Mouse (Mus musculus) B cell, adult 2 months (primary cell): ENCODE measurements at regions not wholly inside any gene's neighbourhood (a gene's known extent, or its start where the extent isn't known, plus 50 kb on each side); places are given as distances from the start of the nearest gene placed in this dataset.

Experiments used
- DNase-seq, 2 experiments: peaks; one replicate each; pipeline ENCODE4 v3.0.0; 2022

DNA sequence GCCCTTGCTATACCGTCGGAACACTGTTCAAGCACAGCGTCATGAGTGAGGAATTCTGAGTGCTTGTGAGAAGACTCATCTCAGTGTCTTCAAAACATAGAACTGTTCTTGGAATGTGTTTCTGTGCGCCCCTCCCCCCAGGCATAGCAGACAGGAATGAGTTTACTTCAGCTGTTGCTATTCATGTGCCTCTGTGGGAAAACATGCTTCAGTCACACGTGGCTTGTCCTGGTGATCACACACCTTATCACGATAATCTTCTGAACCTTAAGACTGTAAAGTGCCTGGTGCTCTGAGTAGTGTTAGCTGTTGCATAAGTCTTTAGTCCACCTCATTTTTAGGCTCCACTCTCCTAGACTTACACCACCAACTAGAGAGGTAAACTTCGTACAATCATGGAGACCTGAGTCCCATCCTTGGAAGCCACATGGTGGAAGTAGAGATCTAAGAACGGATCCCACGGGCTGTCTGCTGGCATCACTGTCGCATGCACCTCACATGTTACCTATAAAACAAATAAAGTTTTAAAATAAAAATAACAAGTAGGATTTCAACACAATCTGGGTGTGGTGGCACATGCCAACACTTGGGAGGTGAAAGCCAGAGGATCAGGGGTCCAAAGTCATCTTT is 1143.8 kb downstream of the 4930447A16Rik start:
- no peak for DNase-seq

- no peak for DNase-seq
Observed at GRCm38 (mm10) chr15:38570144-38570543, 1144.8 kb downstream of the 4930447A16Rik start.

DNA sequence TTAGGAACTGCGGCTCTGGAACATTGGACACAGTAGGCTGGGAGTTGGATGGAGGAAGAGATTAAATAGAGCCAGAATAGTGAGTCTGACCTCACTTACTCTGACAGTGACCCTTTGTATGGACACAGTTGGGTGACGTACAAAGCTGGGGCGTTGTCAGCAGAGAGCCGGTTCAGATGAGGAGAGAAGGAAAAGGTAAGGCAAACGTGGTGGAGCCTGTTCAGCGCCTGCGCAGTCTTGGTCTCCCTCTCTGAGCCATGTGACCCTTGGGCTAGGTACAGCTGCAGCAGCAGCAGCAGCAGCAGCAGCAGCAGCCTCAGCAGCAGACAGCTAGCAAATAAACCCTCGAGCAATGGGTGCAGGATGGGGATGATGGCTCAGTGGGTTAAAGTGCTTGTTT is 1145.4 kb downstream of the 4930447A16Rik start:
- DNase-seq, result no peak

GRCm38 (mm10) chr15:38572652-38573051 is 1147.3 kb downstream of the 4930447A16Rik start:
- DNase-seq, result no peak

DNA sequence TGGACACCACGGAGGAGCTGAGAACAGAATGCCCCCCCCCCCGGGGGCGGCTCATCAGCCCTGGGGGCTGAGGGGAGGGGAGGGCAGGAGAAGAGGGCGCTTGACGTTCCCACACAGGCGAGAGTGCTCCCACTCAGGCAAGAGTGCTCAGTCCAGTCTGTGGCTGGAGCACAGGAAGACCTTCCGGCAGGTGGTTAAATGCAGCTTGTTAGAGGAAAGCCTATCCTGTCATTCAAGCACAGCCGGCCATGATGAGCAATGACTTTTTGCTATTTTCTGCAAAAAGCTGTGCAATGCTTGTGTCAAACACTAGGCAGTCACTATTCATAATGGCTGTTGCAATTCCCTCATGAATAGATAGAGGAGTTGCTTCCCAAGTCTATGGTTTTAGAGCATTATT is 1149.1 kb downstream of the 4930447A16Rik start:
- no peak for DNase-seq

DNA sequence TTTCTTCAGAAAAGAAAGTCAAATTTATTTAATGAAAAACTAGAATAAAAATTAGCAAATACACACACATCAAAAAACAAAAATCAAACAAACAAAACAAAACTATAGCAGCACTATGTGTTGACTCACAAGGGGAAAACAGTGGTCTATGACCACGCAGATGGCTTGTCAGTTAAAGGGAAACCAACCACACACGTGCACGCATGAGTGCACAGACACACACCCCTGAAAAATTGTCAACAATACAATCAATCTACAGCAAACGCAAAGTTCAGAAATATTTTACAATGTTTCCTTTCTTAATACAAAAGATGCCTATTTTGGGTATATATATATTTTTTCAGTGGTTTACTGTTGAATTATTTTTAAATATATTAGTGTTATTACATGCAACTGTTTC is 1149.9 kb downstream of the 4930447A16Rik start:
- peak in 1 of 2 experiments; percentile 12 for DNase-seq

GRCm38 (mm10) chr15:38577691-38578090 is 1152.3 kb downstream of the 4930447A16Rik start:
- no peak for DNase-seq

DNA sequence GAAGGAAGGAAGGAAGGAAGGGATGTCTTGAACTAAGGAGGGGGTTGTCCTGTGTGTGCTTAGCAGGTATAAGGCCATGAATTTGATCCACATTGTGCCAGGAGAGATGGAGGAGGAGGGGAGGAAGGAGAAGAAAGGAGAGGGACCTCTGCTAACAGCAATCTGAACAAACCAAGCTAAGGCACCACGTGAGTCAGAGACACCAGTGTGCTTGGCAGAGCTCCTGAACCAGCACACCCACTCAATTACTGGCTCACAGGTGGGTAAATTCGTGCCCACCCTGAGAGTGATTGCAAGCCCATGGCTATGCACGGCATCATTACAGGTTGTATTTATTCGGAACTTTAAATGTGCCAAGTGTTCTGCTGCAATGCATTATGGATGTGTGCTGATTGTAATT is 1154.1 kb downstream of the 4930447A16Rik start:
- DNase-seq, result no peak

GRCm38 (mm10) chr15:38583500-38583899 is 1158.1 kb downstream of the 4930447A16Rik start:
- DNase-seq, result no peak

- no peak for DNase-seq
Observed at GRCm38 (mm10) chr15:38584425-38584824, 1159.1 kb downstream of the 4930447A16Rik start.

GRCm38 (mm10) chr15:38585610-38586009 is 1160.3 kb downstream of the 4930447A16Rik start:
- DNase-seq, result no peak

GRCm38 (mm10) chr15:38586594-38586993 is 1161.2 kb downstream of the 4930447A16Rik start:
- no peak for DNase-seq

- no peak for DNase-seq
Observed at GRCm38 (mm10) chr15:38588268-38588667, 1162.9 kb downstream of the 4930447A16Rik start.

DNA sequence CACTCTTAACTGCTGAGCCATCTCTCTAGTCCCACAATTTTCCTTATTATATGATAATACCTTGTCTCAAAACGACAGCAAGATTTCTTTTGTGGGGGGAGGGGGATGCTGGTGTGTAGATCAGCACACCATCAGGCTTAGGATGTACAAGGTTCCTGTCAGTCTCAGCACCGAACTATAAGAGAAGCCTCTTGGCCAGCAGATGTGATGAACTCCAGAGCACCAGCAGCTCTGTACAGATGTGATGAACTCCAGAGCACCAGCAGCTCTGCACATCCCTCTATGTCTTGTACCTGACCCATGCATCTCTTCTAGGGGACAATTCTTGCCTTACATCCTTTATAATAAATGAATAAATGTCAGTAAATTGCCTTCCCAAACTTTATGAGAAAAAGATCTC is 1163.7 kb downstream of the 4930447A16Rik start:
- DNase-seq, result no peak

- no peak for DNase-seq
Observed at GRCm38 (mm10) chr15:38589675-38590074, 1164.3 kb downstream of the 4930447A16Rik start.

DNA sequence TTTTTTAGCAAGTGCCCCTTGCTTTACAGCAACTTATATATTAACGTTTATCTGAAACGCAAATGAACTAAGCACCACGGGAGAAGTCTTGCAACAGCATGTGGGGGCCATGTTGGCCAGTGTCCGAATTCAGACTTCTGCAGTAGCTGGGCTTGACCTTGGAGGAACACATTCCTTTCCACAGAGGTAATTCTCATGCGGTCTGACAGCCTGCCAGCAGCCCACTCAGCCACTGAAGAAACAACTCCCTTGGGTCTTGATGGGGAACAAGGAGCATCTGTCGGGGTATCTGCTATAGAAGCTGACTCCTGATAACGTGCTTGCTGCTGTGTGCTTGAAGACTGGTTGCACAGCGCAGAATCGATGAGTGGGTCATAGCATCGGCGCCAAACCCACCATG is 1168.7 kb downstream of the 4930447A16Rik start:
- DNase-seq, result no peak

DNA sequence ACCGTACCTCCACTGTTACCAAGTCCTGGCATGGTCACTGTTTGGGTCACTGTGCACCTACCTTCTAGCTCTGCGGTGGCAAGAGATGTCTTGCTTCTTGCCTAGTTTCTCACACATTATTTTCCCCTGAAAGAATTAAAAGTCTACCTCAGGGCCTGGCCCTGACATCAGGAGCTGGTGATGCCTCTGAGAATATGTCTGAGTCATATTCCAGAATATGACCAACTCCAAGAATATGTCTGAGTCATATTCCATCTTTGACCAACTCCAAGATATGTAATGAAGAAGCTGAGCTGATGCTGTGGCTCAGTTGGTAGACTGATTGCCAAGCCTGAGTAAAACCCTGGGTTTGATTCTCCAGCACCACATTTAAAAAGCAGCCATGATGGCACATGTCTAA is 1169.4 kb downstream of the 4930447A16Rik start:
- no peak for DNase-seq

- DNase-seq, result no peak
Observed at GRCm38 (mm10) chr15:38595820-38596219, 1170.5 kb downstream of the 4930447A16Rik start.

DNA sequence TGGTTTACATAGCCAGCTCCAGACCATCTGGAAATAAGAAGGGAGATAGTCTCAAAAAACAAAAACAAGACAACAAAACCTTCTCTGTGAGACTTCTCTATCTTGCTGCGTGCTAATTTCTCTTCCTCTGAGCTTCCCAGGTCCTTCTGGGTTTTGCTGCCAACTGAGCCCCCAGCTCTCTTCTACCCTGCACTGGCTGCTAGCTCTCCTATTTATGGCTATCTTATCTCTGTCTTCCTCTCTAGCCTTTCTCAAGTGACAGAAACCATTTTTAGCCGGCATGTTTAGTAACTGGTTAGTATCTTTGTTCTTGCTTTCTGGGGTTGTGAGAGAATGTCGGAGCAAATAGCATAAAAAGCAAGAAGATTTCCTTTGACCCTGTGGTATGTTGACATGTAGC is 1172.1 kb downstream of the 4930447A16Rik start:
- DNase-seq, result no peak

DNA sequence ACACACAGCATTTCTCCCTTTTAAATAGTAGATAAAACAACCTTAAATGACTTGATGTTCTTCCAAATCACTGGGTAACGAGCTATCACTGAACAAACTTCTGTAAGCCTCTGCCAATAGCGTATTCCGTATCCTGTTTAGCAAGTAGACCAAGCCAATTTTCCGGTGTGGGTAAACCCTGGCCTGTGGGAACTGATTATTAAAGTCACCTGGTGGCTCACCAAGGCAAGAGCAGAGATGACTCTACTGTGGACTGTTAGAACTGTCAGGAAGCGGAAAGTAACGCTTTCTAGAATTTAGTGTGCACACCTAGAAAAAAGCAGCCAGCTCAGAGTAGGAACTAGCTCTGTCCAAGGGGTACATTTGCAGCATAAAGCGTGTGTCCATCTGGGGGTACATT is 1176.1 kb downstream of the 4930447A16Rik start:
- peak; percentile 32 for DNase-seq

DNA sequence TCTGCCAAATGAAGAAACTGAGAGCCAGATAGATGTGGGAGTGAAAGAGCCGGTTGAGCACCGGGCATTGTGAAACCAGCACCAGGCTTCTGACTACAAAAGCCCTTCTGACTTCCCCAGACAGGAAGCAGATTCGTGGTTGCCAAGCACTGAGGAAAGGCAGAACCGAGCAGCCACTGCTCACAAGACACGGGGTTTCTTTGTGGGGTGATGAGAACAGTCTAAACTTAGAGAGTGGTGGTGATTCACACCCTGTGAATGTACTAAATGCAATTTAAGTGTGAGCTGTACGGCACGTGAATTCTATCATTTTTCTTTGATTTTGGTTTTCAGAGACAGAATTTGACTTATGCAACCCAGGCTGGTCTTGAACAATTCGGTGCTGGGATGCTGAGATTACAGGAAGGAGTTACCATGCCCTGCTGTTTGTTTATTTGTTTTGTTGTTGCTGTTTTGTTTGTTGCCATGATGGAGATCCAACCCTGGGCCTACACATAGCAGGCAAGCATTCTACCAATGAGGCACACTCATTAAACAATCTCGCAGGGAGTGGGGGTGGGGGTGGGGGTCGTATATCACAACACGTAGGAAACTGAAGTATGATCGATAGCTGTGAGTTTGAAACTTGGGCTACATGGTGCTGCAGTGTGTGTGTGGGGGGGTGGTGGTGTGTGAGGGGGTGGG is 1177.0 kb downstream of the 4930447A16Rik start:
- DNase-seq, result peak; percentile 68

DNA sequence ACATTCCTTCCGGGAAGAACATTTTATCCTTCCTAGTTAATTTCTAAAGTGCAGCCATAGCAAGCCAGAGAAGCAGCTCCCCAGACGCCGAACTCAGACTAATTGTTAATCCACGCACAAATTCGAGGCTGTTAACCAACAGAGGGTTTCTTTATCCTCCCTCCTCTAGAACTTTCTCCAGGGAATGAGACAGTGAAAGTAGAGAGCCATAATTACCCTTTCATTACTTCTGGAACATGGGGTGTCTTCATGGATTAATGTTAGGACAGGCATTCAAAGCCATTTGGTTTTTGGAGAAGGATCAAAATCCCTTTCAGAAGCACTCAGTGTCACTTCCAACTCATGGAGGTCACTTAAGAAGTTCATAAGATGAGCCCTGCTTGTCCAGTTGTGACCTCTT is 1178.6 kb downstream of the 4930447A16Rik start:
- DNase-seq, result no peak

DNA sequence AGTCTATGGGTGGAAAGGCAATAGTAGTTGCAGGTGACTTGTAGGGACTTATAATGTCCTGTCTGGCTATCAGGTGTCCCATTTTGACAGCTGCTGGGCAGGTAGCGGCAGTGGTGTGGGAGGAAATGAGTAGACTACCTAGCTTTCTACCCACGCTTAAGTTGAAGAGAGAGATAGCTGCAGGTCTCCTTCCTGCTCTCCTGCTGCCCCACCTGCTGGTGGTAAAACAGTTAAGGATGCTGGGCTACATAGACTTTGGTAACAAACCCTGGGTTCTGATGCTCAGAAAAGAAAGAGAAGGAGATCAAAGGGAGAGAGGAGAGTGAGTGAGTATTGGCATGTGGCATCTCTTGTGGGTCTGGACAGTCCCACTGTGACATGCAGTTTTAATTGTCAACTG is 1182.0 kb downstream of the 4930447A16Rik start:
- DNase-seq, result peak; percentile 60 to 66

- no peak for DNase-seq
Observed at GRCm38 (mm10) chr15:38608207-38608870, 1183.0 kb downstream of the 4930447A16Rik start.
